Mouse (Mus musculus): ENCODE data around the gene Clasp1.

Gene Clasp1

DNA sequence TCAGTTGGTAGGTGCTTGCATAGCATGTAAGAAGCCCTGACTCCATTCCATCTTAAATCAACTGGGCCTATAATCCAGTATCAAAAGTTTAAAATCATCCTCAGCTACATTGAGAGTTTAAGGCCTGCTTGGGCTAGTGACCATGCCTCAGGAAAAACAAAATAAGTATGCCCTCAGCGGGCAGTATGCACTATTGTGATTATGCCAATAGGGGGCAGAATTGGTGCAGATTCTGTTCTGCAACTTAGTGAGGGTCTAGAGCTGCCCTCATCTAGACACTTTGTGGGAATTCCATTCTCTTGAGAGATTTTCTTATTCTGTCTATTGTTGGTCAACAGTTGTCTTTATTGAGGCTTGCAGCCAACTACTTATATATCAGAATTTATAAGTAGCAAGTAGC, 116.9 kb downstream of the Clasp1 start:
- no peak for DNase-seq

DNA sequence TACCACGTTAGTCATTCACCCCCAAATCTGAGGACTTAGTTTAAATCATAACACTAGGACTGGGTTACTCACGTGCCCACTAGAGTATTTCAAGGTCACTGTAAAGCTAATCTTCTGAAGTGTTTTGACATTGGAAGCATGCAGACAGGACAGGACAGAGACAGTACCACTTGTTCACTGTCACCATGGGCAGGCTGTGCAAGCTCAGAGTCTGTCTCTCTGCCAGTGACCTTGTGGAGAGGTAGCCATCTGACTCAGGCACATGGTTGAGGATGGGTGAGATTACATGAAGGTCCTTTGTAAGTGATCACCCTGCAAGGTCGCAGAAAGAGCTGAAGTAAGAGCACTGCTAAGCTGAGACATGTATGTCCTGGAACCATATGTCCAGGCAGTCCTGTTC, 122.1 kb downstream of the Clasp1 start:
- DNase-seq = no peak

DNA sequence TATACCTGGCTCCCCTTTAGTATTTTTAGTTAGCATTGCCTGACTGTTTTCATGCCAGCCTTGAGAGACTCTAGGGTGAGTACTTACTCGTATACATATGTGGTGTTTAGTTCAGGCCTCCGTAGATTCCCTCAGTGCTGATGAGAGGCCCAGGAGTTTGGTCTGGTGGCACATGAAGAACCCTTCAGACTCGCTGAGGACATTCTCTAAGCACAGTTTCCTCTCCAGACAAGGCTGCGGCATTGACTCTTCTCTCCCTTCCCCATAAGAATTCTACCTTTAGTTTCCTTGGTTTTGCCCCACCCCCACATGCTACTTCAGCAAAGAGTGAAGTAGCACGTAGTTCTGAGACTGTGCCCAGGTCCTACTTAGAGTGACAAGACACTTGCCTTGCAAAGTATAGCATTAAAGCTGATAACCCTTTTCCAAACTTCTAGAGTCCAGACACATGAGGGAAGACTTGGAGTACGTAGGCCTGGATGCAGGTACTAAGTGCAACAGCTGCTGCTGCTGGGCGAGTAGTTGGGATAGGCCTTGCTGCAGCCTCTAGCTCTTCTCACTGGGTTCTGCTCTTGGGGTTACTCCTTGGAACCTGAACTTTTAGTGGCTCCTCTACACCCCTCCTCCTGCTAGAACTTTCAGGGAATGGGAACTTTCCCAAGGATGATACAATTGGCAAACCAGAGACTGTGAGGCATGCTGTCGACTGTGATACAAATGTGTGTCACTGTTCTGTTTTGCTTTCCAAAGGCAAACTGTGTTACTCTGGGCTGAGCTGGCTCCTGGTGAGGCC, 123.1 kb downstream of the Clasp1 start:
- no peak for DNase-seq

DNA sequence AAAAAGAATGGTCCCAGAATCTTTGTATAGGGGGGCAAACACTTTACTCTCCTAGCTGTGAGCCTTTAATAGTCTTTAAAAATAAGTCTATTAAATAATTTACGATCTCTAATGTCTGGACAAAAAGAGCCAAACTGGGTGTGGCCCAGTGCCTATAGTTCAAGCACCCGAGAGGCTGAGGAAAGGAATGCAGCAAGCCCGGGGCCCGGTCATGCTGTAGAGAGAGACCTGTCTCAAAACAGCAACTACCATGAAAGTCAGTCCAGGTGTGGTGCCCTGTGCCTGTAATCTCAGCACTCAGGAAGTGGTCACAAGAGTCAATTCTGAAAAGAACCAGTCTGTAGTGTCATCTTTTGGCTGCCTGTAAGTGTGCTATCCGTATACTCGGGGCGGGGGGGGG, 127.4 kb downstream of the Clasp1 start:
- no peak for DNase-seq

DNA sequence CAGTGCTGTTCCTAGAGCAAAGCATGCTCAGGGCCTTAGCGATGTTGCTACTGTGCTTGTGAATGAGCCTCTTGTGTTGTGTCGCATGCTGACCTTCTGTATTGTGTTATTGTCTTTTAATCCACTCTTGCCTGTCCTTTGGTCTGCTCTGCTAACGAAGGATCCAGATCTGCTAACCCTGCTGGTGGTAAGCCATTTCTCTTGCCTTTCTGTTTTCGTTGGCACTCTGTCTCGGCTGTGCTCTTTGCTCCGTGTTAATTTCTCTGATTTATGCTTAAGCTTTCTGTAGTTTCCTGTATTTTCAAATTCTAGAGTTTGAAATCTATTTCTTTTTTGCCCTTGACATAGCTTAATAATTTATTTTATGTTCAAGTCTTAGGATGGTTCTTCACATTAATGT, 134.3 kb downstream of the Clasp1 start:
- DNase-seq = no peak

DNA sequence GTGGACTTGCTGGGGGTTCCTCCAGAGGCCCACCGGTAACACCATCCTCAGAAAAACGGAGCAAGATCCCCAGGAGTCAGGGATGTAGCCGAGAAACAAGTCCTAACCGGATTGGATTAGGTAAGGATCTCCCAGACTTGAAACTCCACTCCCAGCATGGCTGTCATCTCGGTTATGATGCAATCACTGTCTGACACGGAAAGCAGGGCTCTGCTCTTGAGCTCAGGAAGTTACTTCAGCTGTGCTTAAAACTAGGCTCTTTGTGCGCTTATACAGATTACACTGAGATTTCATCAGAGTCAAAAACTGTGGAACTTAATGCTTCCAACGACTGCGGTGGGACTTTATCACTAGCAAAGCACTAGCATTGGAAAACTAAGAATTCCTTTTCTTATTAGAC, 136.5 kb downstream of the Clasp1 start:
- DNase-seq = no peak

DNA sequence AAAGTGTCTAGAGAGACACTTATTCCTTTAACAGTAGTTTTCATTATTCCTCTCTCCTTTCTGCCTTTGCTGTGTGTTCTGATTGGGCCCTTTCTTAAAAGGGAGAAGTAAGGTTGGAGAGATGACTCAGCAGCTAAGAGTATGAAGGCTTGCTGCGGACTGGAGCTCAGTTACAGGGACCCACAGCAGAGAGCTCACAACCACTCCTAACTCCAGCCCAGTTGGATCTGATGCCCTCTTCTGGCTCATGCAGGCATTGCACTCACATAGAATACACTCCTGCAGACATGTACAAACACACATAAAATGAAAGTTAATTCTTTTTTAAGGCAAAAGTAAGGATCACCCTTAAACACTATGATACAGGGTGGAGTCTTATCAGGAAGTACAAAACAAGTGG, 140.4 kb downstream of the Clasp1 start:
- DNase-seq = no peak

DNA sequence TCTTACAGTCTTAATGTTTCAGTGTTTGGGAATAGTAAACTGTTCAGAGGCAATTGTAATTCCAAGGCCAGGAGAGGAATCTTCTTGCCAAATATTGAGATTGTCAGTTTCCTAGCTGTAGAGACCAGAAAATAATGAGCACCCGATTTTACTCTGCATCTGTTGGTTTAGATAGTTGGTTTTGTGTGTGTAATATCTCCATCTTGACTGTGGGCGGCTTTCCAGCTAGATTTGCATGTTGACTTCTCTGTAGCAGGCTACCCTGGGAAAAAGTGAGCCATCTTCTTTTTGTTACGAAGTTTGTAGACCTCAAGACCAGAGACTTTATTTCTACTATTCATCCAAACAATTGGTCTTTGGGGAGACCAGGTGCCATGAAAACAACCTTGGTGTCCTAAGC, 142.4 kb downstream of the Clasp1 start:
- DNase-seq = no peak

DNA sequence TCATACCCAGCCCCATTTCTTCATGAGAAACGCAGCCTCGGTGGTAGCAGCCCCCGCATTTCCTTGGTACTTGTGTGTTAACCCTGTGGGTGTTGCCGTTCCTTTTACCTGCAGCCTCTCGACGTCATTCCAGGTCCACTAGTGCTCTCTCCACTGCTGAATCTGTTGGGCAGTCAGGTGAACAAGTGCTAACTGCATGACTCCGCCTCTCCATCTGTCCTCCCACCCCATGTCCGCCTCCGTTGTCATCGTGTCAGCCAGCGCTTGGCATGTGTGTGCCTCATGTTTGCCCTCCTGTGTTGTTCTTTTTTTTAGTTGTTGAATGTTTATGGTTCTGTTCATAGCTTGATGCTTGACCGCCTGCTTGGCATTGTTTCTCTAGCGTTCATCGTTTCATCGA, 147.2 kb downstream of the Clasp1 start:
- no peak for DNase-seq

DNA sequence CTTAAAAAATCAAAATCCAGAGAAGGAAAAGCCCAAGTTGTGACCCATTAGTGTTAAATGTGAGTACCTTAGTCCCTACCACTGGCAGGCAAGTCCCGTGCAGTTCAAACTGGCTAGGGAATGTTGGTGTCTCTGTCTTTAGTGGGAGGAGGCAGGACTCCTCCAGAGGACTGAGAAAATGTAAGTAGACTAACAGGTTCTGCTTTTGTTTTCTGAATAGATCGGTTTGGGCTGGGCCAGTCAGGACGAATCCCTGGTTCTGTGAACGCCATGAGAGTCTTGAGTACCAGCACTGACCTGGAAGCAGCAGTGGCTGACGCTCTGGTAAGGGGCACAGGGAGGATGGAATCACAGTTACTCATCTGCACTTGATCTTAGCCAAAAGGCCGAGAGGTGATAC, 150.2 kb downstream of the Clasp1 start:
- DNase-seq = no peak

DNA sequence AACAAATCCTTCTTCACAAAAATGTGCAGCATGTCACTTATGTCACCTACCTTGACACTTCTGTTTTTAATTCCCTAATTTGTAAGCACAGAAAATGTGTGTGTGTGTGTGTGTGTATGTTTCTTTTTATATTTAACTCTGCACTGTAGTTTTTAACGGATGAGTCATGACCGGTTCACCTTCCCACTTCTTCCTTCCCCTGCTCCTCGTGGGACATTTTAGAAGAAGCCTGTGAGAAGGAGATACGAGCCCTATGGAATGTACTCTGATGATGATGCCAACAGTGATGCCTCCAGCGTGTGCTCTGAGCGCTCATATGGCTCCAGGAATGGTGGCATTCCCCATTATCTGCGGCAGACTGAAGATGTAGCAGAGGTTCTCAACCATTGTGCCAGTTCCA, 154.0 kb downstream of the Clasp1 start:
- no peak for DNase-seq

DNA sequence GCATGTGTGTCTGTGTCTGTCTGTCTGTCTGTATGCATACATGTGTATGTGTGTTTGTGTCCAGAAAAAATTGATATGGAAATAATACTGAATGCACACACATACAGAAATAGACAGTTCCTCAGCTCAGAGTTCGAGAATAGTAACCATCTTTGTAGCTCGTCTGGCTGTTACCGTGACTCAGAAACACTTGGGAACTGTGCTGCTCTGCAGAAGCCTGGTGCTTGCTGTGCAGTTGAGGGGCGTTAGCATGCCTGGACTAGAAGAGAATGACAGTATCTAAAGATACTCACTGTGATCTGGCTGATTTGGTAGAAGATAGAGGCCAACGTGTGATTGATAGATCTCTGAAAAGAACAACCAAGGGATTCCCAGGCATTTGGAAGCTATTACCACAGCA, 159.9 kb downstream of the Clasp1 start:
- no peak for DNase-seq

DNA sequence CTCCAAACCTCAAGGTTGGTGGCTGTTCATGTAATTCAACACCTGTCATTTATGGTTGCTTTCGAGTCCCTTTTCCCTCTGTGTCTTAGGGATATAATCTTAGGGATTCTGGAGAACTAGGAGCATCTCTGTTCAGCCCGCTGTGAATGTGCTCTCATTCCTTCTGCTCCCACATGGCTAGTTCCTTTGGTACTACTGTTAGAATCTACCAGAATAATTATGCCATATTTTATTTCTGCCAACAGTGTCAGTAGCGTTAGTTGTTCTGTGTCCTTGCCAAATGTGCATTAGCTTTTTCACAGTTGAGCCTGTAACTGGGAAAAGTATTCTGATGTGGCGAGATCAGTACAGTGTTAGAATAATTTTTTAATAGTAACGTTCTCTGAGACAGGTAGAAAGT, 162.3 kb downstream of the Clasp1 start:
- no peak for DNase-seq

DNA sequence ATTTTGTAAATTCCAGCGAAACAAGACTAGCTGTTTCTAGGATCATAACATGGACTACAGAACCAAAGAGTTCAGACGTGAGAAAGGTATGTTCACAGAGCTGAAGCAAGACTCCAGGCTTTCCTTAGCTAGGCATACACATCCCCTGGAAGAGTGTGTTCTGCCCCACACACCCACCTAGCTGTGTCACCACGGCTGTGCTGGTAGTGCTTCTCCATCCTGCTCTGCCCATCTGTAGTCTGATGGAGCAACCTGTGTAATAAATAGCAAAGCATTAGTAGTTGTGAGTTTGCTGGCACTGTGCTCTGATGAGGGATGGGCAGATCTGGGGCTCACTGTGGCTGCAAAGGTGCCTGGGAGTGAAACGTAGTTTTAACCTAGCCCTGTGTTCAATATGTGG, 163.2 kb downstream of the Clasp1 start:
- DNase-seq = no peak

DNA sequence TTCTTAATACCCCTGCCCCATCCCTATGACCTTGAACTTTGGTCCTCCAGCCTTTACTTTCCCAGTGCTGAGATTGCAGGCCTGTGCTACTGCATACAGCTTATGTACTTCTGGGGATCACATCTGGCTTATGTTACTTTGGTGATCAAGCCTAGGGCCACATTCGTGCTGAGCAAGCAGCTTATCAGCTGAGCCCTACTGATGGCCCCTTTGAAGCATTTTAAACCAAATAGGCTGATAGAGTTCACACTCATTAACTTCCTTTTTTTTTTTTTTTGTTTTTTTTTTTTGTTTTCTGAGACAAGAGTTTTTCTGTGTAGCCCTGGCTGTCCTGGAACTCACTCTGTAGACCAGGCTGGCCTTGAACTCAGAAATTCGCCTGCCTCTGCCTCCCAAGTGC, 164.2 kb downstream of the Clasp1 start:
- no peak for DNase-seq

DNA sequence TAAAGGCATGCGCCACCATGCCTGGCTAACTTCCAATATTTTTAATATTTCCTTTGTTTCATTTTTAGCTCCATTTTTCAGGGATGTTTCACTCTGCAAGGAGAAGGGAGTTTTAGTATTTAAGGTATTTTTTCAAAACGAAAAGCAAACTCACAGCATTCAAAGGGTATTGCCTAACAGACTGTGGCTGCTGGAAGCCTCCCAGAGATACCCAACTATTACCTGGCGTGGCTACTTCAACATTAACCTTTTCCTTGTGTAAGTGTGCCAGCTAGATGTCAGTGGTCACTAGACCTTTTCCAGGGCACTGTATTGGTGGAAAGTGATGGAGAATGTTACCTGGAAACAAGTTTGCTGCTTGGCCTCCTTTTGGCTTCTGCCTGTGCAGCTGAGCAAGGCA, 164.6 kb downstream of the Clasp1 start:
- no peak for DNase-seq

DNA sequence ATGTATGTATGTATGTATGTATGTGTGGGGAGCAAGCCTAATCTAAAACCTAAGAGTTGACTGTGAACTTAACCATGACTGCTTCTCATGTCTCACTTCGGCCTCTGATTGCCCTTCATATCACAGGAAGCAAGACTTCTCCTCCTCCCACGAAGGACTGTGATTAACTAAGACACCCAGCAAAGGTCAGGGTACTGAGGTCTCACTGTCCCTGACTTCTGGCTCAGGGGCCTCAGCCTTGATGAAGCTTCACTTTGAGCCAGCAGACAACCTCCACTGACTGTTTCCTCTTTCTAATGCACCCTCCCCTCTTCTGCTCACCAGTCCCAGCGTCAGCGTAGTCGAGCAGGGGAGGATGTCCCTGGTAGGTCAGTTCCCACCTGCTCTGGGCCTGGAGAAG, 166.1 kb downstream of the Clasp1 start:
- DNase-seq = no peak

DNA sequence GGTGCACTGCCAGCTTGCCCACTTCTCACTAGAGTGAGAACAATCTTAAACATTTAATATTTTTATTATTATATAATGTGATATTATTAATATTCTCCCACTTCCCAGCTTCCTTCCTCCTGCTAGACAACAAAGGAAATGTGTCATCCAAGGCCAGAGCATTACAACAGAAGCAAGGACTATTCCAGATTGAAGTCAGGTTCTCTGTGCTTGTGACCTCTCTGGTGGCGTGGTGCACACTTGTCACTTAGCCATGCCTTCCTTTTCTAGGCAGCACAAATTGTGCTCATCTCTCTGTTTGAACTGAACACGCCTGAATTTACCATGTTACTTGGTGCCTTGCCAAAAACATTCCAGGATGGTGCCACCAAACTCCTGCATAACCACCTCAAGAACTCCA, 170.9 kb downstream of the Clasp1 start:
- DNase-seq = no peak

DNA sequence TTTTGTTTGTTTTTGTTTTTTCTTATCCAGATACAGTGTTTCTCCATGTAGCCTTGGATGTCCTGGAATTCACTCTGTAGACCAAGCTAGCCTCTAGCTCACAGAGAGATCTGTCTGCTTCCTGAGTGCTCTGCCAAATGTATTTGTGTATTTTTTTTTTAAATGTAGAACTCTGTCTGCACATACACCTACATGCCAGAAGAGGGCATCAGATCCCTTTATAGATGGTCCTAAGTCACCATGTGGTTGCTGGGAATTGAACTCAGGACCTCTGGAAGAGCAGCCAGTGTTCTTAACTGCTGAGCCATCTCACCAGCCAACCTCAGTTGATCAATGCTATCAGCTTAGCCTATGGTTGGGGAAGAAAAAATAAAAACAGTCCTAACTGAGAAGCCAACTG, 175.7 kb downstream of the Clasp1 start:
- no peak for DNase-seq

DNA sequence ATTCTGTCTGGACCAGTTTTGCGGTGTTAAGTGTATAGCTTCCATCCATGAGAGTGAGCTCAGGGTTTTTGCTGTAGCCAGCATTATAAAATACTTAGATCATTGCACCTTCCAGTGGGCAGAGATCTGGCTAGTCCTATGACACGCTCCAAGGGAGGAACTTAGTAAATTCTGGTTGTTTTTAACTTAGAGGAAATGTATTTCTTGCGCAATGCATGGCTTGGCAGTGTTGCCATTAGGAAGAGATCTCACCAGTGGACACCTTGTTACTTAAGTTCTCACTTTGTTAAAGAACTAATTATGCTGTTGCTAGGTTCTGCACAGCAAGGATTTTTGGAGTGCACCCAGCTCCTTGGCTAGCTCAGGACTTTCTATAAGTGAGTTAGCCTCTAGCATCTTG, 178.8 kb downstream of the Clasp1 start:
- DNase-seq = no peak

DNA sequence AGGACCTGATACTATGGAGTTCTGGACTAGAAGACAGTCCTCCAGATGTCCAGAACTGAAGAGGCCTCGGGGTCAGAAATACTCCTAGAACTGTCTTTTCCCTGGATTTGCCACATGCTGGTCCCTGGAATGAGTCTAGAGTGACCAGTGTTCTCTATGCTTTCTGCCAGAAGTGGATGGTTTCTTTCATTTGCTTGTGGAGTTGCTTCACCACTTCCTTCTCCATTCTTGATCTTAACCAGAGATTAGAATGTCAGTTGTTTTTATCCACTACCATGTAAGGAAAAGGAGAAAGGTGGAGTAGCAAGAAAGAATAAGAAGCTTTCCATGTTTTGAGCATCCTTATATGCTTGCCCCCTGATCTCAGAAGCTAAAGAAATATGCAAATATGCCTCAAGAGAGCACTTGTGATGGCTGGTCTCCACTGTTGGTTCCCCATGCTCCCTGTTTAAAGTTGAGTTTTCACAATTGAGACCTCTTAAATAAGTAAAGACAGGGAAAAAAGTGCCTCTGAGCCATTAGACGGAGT, 191.4 kb downstream of the Clasp1 start:
- no peak for DNase-seq

DNA sequence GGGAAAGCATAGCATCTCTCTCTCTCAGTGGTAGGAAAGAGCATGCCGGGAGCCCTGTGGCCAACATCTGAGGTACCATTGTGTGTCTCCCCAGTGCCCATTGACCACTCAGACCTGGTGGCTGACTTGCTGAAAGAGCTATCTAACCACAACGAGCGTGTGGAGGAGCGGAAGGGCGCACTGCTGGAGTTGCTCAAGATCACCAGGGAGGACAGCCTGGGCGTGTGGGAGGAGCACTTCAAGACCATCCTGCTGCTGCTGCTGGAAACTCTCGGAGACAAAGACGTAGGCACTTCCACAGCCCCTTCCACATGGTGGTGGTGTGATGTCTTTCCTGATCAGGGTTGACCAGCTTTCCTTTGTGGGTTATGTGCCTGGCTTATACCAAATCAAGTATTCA, 192.3 kb downstream of the Clasp1 start:
- no peak for DNase-seq

DNA sequence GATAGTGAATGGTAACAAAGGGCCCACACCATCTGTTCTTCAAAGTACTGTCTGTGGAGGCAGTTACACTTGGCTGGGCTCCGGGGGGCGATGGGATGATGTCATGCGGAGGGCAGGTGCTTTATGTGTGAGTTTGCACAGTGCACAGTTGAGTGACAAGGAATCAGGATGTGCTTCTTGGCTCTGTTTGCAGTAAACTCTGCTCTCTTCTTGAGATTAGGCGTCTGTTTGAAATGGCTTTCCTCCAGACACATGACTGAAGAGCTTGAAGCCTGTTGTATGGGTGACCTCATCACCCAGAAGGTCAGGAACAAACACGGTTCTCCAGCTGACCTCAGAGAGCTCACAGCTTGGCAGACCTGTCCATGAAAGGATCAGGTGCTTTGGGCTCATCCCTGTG, 200.9 kb downstream of the Clasp1 start:
- DNase-seq = no peak

DNA sequence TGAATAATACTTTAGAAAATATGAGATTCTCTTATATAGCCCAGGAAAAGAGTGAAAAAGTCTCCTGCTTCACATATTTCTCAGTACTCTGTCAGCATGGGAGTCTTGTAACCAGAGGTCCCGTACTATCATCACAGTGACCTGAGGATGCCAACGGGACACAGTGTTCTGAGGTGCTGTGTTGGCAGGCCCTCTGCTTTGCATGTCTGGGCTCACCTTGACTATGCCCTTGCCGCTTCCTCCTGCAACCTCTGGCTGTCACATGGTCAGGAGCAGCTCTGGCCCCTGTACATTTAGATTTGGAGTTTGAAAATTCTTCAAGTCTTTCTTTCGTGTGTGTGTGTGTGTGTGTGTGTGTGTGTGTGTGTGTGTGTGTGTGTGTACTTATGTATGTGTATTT, 204.1 kb downstream of the Clasp1 start:
- no peak for DNase-seq

DNA sequence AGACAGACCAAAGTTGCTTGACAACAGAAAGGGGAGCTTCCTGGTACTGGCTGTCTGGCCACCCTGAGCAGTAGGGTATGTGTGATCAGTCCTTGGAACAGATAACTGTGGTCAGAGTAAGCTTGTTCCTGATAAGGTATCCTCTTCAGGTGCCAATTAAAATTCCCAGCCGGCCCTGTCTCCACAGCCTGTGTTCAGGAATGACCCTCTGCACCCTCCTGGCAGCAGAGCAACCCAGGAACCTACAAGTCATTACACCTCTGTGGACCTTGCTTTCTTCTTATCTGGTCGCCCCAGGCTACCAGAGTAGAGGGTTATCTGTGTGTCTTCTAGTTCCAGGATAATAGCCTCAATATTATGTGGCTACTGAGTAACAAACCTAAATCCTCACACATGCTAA, 206.5 kb downstream of the Clasp1 start:
- no peak for DNase-seq

Measured in right cerebral cortex, postnatal 25 days (tissue).